Mouse (Mus musculus) megakaryocyte-erythroid progenitor cell, adult 5-6 weeks (primary cell): ENCODE data around the gene Tmc8. TPM values are rescaled to one million over a fixed set of nuclear protein-coding genes. Genes with fewer than 3 reads are reported as not detected.
"Not testable (repeated sequence)": the region's sequence is repeated elsewhere in the genome, so short reads cannot be mapped to it uniquely, and the experiment has no call there.

ENCODE experiments used
- ATAC-seq: replicated peaks from 2 replicates; pipeline ENCODE4 v1.8.0; 2016; ENCODE audit warnings: mild to moderate bottlenecking, inconsistent platforms; ENCODE audit not compliant: severe bottlenecking, poor library complexity, low FRiP score, low TSS enrichment
- total RNA-seq, 2 experiments: library from RNA; stranded (forward) in 1 of 2; stranded (reverse) in 1 of 2; fragments of 200-1000, 215-1000 nt in 1 of 2; fragments of >200 nt in 1 of 2; fragmentation: Nextera tagmentation in 1 of 2; gene quantifications; 2 replicates each; pipeline ENCODE4 v1.2.3; 2014 to 2017

Gene Tmc8
- total RNA-seq, 2 experiments from 2014 or later: 11.3 to 38.2 TPM

DNA sequence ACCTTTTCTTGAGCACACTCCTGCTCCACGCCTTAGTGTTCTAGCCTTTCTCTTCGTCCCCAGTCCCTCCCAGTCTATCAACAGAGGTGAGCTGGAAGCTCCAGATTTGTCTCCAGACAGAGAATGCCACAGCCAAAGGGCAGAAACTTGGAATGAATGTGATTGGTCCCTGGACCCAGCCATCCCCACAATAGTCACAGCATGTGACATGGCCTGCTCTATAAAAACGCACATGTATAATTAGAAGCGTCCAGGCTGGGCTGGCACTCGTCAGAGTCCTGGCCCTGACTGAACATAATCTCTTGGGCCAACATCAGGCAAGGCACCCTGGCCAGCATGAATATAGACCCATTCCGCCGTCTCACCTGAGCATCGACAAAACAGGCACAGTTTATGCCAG lies 37.2 kb downstream of the Tmc8 start:
- no peak for ATAC-seq

DNA sequence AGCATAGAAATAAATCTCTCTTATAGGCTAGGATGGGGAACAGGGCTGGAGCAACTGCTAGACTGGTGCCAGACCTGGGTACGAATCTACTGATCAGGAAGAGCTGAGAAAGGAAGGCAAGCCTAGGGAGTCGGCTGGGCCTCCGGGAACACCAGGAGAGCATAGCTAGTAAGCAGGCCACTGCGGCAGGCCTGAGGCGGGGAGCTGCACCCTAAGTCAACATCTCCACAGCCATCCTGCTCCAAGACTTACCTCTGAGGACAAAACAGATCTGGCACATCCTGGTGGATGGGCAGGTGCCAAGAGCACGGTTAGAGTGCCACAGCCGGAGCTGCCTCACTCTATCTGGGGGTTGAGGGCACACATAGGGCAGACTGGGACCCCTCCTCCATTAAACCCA lies 38.3 kb downstream of the Tmc8 start:
- no peak for ATAC-seq

DNA sequence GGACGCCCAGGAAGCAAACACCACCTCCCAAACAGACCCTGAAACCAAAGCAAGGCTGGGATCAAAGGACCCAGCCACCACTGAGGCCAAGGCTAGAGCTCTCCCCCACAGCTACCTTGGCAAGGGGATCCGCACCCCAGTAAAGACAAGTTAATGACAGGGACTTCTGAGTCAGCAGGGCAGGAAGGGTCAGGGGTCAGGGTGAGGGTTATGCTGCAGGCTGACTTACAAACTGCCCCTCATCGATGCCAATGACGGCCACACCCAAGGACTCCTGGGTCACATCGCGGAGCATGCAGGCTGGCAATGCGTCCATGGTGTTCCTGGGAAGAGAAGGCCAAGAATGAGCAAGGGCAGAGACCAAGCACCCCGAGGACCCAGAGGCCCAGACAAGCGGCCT lies 40.0 kb downstream of the Tmc8 start:
- ATAC-seq: no peak

DNA sequence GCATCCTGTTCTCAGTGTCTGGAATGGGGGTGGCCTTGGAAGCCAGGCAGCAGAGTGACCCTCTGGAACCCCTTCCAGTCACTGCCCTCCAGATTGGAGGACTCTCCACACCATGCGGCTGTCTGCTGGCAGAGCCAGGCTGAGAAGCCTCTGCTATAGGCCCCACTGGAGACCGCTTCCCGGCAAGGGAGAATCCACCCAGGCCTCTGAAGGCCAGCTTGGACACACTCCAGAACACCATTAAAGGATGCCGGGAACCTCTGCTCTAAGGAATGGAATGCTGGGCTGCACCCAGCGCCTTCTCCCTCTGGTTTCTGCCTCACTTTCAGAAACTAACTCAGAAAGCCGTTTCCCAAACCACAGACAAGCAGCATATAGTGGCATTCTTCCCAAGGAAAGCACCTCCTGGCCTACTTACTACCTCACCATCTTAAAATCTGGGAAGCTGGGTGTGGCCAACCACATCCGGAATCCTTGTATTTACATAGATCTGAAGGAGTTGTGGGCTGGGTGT lies 40.9 kb downstream of the Tmc8 start:
- ATAC-seq: no peak

DNA sequence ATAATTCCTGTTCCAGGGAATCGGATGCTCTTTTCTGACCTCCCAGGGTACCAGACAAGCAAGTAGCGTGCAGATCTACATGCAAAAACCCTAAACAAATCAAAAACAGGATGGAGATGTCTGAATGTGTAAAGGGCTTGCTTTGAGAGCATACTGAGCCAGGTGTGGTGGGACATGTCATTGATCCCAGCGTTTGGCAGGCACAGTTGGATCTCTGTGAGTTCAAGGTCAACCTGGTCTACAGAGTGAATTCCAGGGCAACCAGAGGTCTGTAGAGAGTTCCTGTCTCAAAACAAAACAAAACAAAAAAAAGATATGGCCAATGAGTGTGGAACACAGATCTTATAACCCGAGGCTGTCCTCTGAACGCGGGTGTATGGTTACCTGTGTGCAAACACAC lies 41.5 kb downstream of the Tmc8 start:
- no peak for ATAC-seq

DNA sequence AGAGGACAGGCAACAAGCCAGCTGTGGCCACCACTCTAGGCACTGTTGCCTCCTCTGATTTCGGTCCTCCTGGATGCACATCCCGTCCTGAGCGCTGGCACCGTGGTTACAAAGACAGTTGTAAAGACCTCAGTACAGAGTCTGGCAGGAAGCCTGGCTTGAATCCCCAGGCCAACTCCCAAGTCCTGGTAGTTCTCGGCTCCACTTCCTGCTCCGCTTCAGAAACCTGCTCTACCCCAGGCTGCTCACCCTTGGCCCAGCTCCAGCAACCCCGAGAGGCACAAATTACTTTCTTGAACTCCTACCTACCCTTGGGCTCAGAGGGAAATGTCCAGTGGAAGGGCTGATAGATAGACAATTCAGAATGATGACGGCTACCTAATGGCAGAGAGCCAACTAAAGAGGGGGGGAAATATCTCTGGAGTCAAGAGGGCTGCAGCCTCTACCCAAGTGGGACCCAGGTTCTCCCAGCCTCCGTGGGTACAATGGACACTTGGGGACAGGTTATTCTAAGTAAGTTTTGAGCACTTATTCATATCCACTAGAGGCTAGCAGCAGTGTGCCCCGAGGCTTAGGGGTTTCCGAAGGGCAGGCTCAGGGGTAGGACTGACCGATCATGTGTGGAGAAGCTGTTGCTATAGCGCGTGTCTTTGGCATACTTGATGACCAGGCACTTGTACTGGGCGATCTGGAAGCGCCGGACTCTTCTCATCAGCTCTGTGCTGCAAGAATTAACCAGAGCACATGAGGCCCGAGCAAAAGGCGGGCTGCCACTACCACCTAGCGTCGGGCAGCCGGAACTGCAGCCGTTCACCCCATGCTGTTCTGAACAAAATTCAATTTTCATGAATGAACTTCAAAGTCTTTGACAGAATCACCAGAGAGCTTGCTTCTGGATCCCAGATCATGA lies 42.4 kb downstream of the Tmc8 start:
- ATAC-seq: 0 out of 2 replicates have a peak, but pooled peaks have one; percentile 18

DNA sequence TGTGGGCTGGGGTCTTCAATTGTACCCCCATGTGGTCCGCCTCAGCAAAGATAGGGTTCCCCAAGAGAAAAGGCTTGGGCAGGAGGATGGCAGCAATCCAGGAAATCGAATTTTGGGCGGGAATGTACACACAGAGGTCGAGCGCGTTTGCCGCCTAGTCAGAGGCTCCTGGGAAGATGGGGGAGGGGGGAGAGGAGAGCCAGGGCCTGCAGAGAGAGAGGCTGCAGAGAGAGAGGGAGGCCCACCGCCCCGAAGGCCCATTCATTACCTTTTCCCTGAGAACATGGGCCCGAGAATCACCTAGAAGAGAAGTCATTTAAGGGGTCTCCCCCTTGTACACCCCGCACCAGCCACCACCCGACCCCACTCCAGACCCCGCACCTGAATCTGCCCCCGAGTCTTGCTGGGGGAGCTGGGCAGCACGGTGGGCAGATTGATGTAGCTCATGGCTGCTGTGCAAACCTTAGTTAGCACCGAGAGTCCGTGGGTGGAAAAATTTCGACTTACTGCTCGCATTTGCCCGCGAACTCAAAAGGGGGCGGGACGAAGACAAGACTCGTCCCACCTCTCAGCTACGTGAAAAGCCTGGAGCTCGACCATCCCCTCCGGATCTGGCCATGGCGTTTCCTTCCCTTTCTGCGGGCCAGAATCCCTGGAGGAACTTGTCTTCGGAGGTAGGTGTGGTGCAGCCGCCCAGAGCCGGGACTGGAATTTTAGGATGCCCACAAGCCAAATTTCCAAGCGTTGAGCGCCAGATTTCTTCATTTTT lies 43.6 kb downstream of the Tmc8 start, which contains the start of the genes Afmid and Tk1:
Gene Afmid (plus strand): TSS at position 592 of the 769 bp plus-strand sequence.
Gene Tk1 (minus strand): TSS at position 760 of the 769 bp plus-strand sequence.
- peak; percentile 32 for ATAC-seq

DNA sequence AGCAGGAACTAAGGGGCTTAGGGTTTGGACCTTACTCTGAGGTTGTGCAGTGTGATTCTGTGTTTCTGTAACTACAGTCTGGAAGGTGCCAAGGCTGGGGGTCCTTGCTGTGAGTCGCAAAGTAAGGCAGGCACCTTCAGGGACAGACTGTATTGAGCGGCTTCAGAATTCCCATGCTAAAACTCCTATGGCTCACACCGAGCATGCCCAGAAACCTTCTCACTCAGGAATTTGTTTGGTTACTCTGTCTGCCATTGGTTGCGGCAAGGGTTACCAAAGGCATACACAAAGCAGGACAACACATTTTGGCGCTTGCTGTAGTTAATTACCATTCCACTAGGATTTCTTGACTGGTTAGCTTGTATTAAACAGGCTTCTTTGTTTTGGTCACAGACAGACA lies 44.3 kb downstream of the Tmc8 start:
- no peak for ATAC-seq

DNA sequence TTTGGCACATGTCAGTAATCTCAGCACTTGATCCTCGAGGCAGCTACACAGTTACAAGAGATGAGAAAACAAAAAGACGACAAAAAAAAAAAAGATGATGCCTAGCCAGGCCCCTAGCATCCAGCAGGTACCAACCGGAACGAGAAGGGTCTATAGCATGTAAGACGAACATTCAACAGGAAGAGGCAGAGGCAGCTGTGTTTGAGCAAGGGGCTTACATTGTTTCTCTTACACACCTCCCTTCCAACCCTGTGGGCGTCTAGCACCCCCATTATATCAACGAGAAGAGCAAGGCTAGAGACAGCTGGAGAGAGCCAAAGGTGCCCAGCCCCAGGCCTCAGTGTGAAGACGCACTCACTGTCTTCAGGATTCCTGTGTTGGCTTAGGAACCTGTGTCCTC lies 45.0 kb downstream of the Tmc8 start:
- ATAC-seq: no peak

DNA sequence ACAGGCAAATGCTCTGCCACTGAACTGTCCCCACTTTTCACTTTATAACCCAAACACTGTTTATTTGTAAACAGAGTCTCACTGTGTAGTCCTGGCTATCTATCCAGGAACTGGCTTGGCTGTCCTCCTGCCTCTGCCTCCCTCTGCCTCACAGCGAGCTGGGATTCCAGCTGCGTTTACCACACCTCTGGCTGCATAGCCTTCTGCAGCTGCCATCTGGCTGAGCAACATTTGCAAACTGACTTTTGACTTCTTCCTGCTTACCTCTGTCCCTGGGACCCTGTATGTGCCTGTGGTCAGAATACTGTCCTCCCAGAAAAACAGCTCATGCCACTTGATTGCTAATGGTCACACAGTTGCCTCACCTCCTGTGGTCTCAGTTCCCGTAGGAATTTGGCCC lies 45.5 kb downstream of the Tmc8 start:
- ATAC-seq: no peak

DNA sequence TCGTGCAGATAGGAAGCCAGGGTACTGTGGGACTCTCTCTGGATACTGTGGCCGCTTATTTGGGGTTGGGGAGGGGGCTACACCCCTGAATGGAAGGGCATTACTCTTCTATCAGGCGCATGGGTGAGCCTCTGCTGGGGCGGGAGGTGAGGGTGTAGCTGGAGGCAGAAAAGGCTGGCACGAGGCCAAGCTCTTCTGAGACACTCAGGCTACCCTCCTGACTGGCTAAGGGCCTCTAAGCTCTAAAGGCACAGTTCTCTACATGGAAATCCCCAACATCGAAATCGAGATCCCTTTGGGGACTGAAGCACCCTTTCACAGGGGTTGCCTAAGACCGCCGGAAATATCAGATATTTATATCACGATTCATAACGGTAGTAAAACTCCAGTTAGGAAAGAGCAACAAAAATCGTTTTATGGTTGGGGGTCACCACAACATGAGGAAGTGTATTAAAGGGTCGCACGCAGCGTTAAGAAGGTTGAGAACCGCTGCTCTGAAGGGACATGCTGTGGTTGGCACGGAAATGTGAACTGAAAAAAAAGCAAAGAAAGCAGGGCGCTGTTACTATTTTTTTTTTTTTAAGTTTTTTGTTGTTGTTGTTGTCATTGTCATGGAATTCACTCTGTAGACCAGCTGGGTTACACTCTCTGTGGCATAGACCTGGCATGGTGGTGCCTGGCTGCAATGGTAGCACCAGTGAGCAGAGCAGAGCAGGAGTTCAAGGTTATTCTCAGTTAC lies 46.4 kb downstream of the Tmc8 start:
- no peak for ATAC-seq

DNA sequence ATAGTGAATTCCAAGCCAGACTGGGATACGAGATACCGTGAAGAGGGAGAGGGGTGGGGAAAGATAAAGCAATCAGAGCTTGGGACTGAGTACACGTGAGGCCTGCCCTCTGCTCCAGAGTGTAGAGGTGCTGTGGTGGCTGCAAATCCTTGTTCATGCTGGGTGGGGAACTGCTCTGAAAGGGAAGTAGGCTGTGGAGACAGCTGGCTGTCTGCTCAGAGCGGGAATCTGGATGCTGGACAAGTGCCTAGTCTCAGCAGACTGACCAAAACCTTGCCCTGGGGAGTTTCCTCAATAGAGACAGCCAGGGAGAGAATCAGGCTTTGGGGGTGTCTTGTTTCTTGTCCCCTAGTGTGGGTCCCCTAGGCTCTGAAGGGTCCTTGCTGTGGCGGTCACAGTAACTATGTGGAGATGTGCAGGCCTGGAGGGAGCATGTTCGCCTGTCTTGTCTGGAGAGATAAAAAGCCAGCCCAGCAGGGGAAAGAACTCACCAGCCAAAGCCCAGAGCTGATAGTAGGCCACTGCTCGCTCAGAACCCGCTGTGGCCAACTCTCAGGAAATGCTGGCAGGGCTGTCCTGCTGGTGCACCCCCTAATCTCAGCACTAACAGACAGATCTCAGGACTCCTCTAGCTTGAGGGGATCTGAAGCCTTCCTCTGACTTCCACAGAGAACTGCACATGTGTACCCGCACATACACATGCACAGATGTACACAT lies 47.2 kb downstream of the Tmc8 start:
- ATAC-seq: peak; percentile 60

DNA sequence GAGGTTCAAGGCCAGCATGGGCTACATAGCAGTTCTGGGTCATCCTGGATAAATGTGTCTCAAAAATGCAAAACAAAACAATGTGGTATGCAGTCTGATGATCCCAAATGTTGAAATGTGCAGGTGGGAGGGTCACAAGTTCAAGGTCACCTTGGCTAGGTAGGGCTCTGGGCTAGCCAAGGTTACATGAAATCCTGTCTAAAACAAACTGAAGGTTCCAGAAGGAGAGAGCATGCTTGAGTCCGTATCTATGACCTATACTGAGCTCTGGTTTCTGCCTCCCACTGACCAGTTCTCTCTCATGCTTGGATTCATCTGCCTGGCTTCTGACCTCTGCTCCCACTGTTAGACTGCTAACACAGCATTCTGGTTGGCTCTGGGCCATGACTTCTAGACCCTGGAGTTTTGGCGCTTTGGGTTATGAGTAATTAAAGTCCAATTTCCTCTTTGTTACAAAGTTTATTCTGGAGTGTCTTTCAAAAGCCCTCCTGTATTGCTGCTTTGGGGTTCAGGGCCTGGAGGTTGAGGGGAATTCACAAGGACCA lies 47.9 kb downstream of the Tmc8 start:
- ATAC-seq: no peak

DNA sequence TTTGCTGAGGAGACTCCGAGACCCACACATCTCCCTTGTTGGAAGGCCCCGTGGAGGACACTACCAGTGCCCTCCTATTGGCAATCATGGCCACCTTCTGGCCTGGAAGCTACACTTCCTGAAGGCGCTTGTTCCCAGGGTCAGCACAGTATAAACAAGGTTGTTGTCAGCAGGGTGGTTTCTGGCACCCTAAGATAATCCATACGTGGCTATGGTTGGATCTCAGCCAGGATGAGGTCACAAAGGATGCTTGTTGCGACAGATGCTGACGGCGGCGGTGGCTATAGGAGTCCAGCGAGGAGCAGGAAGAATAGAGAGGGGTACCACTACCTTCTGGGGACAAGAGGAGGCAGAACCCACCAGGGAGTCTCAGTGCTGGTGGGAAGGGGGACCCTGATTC lies 48.5 kb downstream of the Tmc8 start:
- peak; percentile 16 for ATAC-seq

DNA sequence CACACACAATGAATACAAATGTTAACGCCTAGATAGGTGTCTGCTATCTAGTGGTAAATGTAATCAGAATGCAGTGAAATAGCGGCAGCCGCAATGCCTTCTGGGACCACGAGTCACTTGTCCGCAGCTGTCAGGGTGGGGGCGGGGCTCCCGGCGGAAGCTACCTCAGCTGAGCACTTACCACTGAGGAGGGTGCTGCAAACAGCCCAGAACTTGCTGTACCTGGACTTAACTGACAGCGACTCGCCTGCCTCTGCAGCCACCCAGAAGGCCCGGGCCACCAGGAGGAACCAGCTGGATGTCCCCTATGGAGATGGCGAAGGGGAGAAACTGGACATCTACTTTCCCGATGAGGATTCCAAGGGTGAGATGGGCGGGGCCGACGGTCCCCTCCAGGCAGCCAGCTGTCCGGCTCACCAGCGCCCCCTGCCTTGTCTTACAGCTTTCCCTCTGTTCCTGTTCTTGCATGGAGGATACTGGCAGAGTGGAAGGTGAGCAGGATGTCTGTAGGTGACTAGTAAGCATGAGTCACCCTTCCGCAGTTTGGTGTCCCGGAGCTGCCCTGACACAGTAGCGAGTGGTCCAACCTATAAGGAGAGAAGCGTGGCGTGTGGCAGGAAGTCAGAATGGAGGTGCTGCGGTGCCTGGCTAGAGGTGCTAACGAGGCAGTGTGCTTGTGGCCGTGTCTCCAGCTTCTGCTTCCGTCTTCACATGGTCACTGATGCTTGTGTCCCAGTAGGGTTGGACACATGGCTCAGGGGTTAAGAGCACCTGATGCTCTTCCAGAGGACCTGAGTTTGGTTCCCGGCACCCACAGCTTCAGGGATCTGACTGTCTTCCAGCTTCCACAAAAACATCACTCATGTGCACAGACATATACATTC lies 50.5 kb downstream of the Tmc8 start:
- ATAC-seq: peak; percentile 50

DNA sequence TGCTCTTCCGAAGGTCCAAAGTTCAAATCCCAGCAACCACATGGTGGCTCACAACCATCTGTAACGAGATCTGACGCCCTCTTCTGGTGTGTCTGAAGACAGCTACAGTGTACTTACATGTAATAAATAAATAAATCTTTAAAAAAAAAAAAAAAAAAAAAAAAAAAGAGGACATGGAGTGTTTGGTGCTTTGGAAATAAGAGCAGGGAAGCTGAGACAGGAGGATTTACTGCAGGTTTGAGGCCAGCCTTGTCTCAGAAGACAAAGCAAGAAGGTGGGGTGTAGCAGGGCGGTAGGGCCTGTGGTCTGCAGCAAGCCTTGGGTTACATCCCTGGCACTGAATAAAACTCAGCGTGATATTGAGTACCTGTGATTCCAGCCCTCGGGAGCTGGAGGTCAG lies 51.6 kb downstream of the Tmc8 start:
- ATAC-seq: not testable (repeated sequence)

DNA sequence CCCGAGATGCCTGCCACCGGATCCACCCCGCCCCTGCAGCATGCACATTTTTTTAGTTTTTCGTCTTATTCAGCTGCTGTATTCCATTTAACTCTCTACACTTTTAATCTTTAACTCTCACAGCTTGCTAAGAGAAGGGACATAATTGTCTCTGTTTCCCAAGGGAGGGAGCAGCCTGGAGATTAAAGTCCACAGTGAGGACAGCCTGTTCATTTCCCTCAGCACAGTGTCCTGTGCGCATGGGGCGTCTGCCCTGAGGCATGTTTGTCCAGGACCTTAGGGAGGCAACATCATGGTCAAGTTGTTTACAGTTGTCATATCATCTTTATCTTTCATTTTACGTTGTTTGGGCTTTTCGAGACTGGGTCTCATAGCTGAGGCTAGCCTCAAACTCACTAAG lies 52.2 kb downstream of the Tmc8 start:
- no peak for ATAC-seq

DNA sequence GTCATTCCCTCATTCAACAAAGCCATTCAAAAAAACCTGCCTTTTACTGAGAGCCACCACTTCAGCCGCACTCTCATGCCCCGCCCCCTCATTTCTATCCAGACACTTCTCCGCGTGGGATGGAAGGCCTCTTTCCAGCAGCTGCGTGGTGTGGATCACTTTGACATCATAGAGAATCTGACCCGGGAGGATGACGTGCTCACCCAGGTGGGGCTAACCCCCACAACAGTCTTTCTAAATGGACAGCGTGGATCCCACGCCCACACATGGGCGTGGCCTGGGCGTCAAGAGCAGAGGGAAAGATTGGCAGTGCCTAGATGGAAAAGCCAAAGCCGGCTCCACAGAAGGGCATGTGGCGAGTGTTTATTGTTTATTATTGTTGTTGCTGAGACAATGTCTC lies 54.4 kb downstream of the Tmc8 start:
- ATAC-seq: 0 out of 2 replicates have a peak, but pooled peaks have one; percentile 12
